Mouse (Mus musculus): ENCODE results near the gene Epha8.

Epha8 gene

DNA sequence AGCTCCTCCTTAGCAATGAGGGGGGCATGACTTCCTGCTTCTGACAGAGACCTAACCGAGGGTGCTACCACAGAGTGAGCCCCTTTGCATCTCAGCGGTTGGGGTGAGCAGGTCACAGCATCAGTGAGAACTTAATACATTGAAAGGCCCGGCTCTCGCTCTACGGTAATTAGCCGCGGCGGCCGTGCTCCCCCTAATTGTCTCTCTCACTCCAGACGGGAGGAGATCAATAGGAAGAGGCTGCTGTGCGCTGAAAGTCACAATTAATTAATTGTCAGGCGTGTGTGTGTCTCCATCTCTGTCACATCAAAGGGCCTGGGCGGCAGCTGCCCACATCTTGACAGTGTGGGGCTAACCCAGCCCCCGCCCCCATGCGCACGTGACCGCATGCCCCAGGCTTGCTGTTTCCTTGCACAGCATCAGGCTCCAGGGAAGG, 45.4 kb downstream of the Epha8 start:
- no peak for DNase-seq (ENCODE audit: extremely low read depth, insufficient read length, low spot score)

DNA sequence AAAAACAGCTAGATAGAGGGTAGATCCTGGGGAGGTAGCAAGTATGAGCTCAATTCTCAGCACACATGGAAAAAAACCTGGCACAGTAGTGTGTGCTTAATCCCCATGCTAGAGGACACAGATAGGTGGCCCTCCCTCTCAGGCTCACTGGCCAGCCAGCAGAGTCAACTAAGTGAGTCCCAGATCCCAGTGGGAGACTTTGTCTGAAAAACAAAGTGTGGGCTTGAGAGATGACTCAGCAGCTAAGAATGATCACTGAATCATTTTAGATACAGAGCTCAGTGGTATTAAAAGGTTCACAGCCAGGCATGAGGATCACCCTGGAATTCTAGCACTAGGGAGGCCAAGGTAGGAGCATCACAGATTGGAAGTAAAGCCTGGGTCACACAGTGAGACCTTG, 48.8 kb downstream of the Epha8 start:
- no peak for DNase-seq (ENCODE audit: extremely low read depth, insufficient read length, low spot score)

DNA sequence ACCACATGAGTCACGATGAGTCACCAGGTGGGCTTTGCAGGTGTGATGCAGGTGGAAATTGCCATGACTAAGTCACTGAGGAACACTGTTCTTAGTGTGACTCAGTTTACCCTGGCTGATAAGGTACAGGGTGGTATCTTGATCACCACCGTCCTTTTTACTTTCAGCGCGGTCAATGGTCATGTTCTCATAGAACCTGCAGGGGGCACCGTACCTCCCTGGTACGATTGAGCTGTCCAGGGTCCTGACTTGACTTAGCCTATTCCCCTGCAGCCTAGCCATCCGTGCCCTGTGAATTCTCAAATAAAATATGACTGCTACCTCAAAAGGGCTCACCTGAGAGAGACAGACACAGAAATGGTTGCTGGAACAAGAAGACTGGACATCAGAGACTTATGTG, 49.6 kb downstream of the Epha8 start:
- no peak for DNase-seq (ENCODE audit: extremely low read depth, insufficient read length, low spot score)

DNA sequence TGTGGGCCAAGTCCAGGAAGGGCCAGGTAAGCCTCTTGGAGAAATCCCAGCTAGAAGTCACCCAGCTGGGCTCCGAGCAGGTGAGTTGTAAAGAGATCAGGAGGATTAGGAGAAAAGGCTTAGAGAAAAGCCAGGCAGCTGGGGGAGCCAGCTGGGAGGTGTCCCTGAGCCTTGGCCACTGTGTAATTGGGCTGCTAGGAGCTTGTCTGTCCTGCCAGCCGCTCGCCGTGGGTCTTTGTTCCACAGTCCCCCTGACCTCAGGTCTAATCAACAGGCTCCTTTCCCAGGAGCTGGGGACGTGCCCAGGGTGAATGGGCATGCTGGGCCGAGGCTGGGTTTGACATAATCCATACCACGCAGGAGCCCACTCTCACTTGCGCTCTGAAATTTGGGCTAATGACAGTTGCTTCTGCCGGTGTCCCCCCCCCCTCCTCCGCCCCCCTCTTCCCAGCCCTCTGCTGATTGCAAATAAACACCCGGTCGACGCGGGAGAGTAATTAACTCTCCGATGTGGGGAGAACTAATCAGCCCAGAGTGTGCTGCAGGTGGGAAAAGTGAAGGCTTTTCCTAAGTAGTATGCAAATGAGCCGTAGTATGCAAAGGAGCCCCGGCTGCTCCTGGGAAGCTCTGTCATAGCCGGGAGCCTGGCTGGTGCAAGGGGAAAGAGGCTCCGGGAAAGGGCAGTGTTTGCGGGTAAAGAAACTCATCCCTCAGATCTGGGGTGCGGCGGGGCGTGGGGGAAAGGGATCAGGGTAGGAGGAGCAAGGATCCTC, 51.7 kb downstream of the Epha8 start:
- no peak for DNase-seq (ENCODE audit: extremely low read depth, insufficient read length, low spot score)

DNA sequence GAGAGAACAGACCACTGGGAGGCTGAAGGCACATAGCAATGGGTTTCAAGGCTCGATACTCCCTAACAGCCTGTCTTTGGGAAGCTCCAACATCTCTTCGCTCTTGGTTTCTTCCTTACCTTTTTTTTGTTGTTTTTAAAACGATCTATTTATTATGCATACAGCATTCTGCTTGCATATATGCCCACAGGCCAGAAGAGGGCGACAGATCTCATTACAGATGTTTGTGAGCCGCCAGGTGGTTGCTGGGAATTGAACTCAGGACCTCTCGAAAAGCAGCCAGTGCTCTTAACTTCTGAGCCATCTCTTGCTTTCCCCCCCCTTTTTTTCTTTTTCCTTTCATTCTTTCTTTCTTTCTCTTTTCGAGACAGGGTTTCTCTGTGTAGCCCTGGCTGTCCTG, 57.5 kb downstream of the Epha8 start:
- no peak for DNase-seq (ENCODE audit: extremely low read depth, insufficient read length, low spot score)

DNA sequence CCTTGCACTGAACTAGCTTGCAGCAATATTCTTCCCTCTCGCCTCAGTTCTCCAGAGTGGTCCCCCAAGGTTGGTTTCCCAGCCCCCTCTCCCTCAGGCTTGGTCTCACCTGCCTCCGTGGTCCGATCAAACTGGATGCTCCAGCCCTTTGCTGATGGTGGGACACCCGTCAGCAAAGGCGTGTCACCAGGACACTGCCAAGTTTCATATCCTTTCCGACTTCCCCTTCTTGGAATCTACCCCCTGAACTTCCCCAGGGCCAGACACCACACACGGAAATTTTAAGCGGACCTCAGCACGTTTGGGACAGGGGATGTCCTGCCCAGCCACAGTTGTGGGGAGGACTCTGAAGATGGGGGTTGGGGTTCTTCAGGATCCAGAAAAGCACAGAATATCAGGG, 58.0 kb downstream of the Epha8 start, which contains the start of gene C1qa:
Gene C1qa (minus strand): TSS at position 167 of the 400 bp plus-strand sequence.
- DNase-seq (ENCODE audit: extremely low read depth, insufficient read length, low spot score): no peak

DNA sequence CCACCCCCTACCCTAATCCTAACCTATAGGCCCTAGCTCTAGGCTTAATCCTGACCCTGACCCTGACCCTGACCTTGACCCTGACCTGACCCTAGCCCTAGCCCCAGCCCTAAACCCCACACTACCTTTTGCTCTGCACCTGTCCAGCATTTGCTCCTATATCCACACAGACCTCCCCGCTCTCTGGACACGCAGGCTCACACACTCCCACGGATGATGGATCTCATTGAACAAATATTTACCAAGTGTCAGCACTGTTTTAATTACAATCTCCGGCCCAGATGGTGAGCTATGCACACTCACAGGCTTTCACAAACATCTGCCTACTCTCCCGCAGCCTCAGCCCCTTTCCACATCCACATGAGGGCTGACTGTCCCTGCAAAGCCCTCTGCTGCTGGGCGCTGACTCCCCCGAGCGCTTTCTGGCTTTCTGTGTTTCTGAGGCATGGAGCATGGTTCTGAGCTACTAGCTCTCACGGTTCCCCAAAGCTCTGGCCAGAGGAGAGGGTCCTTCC, 58.5 kb downstream of the Epha8 start:
- no peak for DNase-seq (ENCODE audit: extremely low read depth, insufficient read length, low spot score)

DNA sequence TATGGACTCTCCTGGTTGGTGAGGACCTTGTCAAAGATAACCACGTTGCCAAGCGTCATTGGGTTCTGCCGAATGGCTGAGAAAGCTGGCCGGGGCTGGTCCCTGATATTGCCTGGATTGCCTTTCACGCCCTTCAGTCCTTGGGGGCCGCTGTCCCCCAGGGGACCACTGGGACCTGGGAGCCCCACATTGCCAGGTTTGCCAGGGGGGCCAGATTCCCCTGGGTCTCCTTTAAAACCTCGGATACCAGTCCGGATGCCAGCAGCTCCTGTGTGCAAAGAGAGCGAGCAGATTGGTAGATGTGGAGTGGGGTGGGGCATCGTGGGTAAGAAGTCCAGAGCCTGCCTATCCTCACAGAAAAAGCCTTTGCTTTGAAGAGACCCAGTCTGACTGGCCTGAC, 60.2 kb downstream of the Epha8 start:
- no peak for DNase-seq (ENCODE audit: extremely low read depth, insufficient read length, low spot score)

DNA sequence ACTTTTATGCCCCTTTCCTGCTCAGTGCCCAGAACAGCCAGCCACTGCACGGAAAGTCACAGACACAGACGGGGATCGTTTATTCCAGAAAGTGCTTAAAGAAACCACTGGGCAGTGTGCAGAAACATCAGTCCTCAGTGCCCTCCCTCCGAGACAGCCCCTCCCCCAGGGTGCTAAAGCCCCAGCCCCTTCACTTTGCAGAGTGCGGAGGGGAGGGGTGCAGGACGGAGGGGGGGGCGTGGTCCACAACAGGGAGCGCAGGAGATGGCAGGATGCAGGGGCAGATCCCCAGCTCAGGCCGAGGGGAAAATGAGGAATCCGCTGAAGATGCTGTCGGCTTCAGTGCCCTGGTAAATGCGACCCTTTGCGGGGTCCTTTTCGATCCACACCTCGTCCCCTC, 60.8 kb downstream of the Epha8 start:
- DNase-seq (ENCODE audit: extremely low read depth, insufficient read length, low spot score): no peak

DNA sequence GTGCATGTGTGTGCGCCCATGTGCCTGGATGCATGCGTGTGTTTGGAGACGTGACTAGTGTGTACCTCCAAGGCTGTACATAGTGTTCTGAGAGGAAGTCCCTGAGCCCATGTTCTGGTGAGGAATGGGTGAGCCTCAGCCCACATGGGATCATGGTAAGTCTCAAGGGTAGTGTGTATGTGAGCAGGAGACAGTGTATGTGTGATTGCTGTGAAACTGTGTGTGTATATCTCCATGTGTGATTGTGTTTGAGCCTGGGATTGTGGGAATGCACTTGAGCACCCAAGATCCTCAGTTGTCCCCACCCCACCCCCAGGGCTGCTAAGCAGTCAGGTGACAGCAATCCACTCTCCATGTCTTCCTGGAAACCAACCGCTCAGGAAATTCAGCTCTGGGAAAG, 61.8 kb downstream of the Epha8 start:
- DNase-seq (ENCODE audit: extremely low read depth, insufficient read length, low spot score): no peak

DNA sequence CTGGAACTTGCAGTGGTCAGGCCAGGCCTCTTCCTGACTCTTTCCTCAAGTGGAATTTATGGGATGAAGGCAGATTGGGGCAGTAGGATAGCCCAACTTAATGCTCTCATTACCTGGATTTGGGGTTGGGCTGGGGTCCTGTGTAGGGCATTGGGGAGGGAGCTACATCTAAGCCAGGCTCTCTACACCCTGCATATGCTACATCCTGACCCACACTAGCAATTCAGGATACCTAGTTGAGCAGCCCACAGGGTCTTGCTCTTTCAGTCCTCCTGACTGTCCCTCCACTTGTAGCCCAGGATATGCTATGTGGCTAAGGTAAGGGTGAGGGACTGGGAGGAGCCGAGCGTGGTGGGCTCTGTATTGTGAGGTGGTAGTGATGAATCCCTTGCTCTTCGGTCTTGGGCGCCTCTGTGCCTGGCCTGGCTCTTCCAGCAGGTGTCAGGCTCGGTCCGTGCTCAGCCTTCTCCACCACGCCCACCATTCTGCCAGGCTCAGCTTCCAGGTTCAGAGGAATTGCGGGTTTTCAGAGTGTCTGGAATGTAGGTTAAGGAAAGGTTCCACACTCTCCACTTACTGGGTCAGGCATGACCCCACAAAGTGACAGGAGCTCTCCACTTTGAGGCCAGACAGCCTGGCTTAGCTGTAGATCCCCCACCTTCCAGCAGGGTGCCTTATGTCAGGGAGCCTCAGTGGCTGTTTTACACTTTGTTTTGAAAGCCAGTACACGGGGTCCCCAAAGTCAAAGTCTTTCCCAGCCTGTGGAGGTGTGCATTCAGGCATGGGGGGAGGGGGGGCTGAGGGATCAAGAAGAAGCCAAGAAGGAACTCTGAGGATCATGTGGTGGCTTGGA, 62.7 kb downstream of the Epha8 start:
- no peak for DNase-seq (ENCODE audit: extremely low read depth, insufficient read length, low spot score)

DNA sequence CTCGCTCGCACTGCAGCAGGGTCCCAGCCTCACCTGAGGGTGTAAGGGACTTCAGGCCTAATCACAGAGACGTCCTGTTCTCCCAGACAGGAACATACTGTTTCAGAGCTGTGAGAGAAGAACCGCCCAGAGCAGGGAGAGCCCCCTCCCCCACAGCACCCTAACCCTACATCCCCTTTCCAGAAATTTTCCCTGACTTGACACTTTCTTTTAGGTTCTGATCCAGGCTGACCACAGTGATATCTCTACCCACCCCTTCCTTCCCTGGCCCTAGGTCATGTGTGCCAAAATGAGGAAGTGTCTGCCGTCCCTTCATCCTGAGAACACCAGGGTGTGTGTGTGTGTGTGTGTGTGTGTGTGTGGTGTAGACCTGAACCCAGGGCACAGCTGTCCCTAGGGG, 63.8 kb downstream of the Epha8 start, which contains the start of gene C1qc:
Gene C1qc (minus strand): TSS at position 255 of the 400 bp plus-strand sequence.
- no peak for DNase-seq (ENCODE audit: extremely low read depth, insufficient read length, low spot score)

DNA sequence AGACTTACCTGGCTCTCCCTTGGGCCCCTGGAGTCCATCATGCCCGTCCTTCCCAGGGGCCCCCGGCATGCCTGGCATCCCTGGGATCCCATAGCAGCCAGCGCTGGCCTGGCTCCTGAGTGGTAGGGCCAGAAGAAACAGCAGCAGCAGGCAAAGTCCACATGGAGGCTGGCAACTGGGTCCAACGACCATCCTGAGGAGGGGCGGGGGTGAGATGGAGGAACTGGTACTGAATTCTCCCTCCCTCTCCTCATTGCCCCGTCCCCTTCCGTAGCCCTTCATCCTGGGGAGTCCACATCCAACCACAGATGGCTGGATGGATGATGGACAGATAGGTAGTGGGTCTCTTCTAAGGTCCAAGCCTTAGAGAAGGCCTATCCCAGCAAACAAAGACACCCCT, 64.2 kb downstream of the Epha8 start:
- DNase-seq (ENCODE audit: extremely low read depth, insufficient read length, low spot score): no peak

DNA sequence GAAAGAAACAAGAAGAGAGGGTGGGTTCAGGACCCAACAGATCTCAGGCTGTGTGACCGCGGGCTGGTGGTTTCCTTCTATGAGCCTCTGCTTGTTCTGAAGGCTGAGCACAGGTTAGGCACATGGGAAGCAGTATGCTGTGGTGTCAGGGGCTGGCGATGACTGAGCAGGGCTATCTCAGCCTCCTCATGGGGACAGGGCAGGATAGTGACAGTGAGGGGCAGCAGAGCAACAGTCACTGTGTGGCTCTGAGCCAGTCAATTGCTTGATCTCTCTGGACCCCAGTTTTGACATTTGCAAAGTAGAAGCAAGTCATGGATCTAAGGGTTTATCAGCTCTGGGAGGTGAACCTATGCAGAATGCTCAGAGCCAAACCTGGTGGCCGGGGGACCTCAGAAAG, 65.5 kb downstream of the Epha8 start:
- no peak for DNase-seq (ENCODE audit: extremely low read depth, insufficient read length, low spot score)

DNA sequence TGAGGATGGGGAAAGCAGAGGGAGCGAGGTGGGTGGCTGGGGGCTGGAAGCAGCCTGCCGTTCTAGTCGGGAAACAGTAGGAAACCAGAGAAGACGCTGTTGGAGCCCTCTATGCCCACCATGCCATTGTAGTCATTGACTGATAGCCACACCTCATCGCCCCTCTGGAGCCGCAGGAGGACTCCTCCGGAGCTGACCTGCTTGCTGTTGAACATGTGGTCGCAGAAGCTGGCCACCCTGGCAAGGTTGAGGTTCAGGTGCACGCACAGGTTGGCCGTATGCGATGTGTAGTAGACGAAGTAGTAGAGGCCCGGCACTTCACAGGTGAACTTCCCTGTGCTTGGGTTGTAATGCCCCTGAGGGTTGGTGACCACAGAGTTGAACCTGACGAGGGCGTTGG, 66.6 kb downstream of the Epha8 start:
- no peak for DNase-seq (ENCODE audit: extremely low read depth, insufficient read length, low spot score)

DNA sequence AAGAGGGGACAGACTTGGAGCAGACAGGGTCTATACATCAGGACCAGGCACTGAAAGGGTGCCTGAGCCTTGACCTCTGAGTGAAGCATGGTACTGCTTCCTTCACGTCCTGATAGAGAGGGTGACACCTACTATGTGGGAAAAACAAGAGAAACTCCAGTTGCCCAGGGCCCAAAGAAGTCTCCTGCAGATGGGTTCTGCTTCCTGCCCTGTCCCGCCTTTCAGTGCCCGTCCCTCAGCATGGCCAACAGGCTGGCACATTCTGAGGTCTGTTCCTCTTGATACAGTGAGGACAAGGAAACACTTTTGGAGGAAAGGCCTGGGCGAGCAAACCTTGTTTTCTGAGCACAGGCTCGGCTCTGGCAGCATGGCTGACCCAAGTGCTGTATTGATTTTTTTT, 68.9 kb downstream of the Epha8 start:
- no peak for DNase-seq (ENCODE audit: extremely low read depth, insufficient read length, low spot score)

DNA sequence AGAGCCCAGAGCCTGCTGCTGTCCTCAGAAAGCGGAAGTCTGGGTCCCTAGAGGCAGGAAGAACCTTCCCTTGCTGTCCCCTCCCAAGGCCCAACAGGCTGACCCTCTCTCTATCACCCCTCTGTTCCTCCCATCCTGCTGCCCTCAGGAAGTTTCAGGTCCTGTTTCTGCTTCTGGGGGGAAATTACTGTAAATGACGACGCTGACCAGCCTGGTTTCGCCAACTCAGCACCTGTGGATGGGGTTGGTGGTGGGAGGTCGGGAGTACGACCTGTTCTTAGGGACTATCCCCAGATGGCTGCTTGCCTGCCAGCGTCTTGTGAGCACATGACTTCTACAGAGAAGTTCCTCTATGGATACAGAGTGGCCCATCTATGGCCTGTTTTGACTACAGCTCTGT, 70.5 kb downstream of the Epha8 start, which contains the start of gene C1qb:
Gene C1qb (minus strand): TSS at position 87 of the 400 bp plus-strand sequence.
- no peak for DNase-seq (ENCODE audit: extremely low read depth, insufficient read length, low spot score)
